Mouse (Mus musculus) bone marrow, adult 2 months (tissue): ENCODE results near the gene Ino80e.

Experiments
- CTCF ChIP-seq: fragments of 200-500 bp; IDR thresholded peaks from 2 replicates; pipeline ENCODE4 v1.5.1; 2011; ENCODE audit warnings: low read length, control low read depth; ENCODE audit not compliant: control insufficient read depth, insufficient read depth
- POLR2A ChIP-seq: fragments of 200-500 bp; IDR thresholded peaks from 2 replicates; pipeline ENCODE4 v1.6.1; 2011; ENCODE audit warnings: low read depth, mild to moderate bottlenecking, control low read depth, low read length, borderline replicate concordance; ENCODE audit not compliant: control insufficient read depth

DNA sequence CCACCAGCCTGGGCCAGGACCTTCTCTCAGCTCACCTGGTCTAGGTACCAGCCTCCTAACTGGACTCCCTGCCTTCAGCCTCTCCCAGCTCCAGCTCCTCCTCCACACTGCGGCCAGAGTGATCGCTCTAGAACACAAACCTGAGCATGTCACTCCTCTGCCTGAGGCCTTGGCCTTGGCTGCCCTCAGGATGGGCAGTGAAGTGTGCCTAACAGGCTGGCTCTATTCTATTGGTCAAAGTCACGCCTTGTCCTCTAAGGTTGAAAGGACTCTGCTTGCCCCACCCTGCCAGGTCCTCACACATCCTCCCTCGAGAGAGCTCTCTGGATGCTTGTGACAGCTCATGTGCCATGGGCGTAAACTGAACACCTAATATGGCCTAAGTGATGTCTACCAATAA is 8.7 kb downstream of the Ino80e start:
- no peak for TF ChIP-seq POLR2A
- TF ChIP-seq CTCF = no peak
